Mouse (Mus musculus) heart, postnatal 0 days (tissue): ENCODE results near the gene Klf5. TPM values are rescaled to one million over a fixed set of nuclear protein-coding genes. Genes with fewer than 3 reads are reported as not detected.

Experiments
- ATAC-seq: fragments of 200-750 bp; cut with Nextera tagmentation; 2 replicates; pipeline ENCODE4 v1.8.0; 2017; ENCODE audit warnings: low read depth, moderate number of reproducible peaks, moderate library complexity; ENCODE audit not compliant: insufficient read depth
- DNase-seq: peaks from one replicate; pipeline ENCODE4 v3.0.0-alpha.2; 2016; ENCODE audit warnings: low spot score
- H3K27ac ChIP-seq: fragments of 300-500 bp; sonication (generic); 2 replicates; pipeline ENCODE4 v1.5.1; 2014; ENCODE audit warnings: low read depth, mild to moderate bottlenecking
- H3K27me3 ChIP-seq: fragments of 300-500 bp; sonication (generic); 2 replicates; pipeline ENCODE4 v1.6.1; 2014; ENCODE audit warnings: low read length, mixed read lengths; ENCODE audit not compliant: control insufficient read depth, insufficient read depth
- H3K36me3 ChIP-seq: fragments of 300-500 bp; sonication (generic); replicated peaks from 2 replicates; pipeline ENCODE4 v1.6.1; 2014; ENCODE audit warnings: low read length, mixed read lengths; ENCODE audit not compliant: control insufficient read depth, insufficient read depth
- H3K4me1 ChIP-seq: fragments of 300-500 bp; sonication (generic); 2 replicates; pipeline ENCODE4 v1.6.1; 2014; ENCODE audit warnings: antibody characterized with exemption; ENCODE audit not compliant: control insufficient read depth, insufficient read depth
- H3K4me2 ChIP-seq: fragments of 300-500 bp; sonication (generic); 2 replicates; pipeline ENCODE4 v1.6.1; 2014; ENCODE audit warnings: low read depth, mild to moderate bottlenecking, low read length, moderate library complexity
- H3K4me3 ChIP-seq: fragments of 300-500 bp; sonication (generic); 2 replicates; pipeline ENCODE4 v1.5.1; 2014; ENCODE audit warnings: low read depth, low read length
- H3K9ac ChIP-seq: fragments of 300-500 bp; sonication (generic); replicated peaks from 2 replicates; pipeline ENCODE4 v1.6.1; 2014; ENCODE audit warnings: low read depth, low read length, mixed read lengths
- H3K9me3 ChIP-seq: fragments of 300-500 bp; sonication (generic); replicated peaks from 2 replicates; pipeline ENCODE4 v1.6.1; 2016; ENCODE audit warnings: low read length; ENCODE audit not compliant: control insufficient read depth
- CTCF ChIP-seq: IDR thresholded peaks from 2 replicates; pipeline ENCODE4 v1.5.1; 2016; ENCODE audit warnings: antibody characterized with exemption, control low read depth, low read depth
- EP300 ChIP-seq: IDR thresholded peaks from 2 replicates; pipeline ENCODE4 v1.6.1; 2016; ENCODE audit warnings: antibody characterized with exemption, low read depth
- WGBS: fragments of 180-500 bp; shearing (Covaris S2); extraction: QIAGEN DNeasy Blood & Tissue Kit; methylation state at CpG from one replicate; pipeline ENCODE4 v1.1.7; 2014; 5-methylcytosine and 5-hydroxymethylcytosine counted together
- polyA plus RNA-seq: library from polyadenylated mRNA; unstranded; fragments of >200 nt; fragmentation: Nextera tagmentation; extraction: Ambion mirVana; gene quantifications from 2 replicates; pipeline ENCODE4 v1.2.1, GENCODE M21; 2015
- total RNA-seq: library from RNA; depleted of rRNA; stranded (reverse); fragments of >200 nt; gene quantifications from 2 replicates; pipeline ENCODE4 v1.2.3, GENCODE M21; 2014; ENCODE audit warnings: low replicate concordance

Klf5 gene
- total and polyA plus RNA-seq, 2 experiments from 2014 or later, result 0.11 to 0.83 TPM

DNA sequence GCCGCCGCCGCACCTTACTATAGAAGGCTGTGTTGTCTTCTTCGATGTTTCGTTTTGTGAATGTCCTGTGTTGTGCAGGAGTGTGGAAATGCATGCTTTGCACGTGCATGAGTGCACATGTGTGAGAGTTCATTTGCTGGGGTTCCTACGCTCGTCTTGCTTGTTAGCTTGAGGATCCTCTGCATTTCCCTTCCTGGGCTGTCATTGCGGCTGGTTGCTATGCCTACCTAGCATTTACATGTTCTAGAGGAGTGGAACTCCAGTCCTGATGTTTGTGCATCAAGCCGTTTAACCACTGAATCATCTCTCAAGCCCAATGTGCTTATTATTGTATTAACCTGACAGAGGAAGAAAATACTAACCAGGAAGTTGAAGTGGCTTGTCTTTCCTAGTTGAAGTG lies 24.9 kb downstream of the Klf5 start:
- 94% methylated on average over 10 of the region's 10 CpGs for WGBS
- Histone ChIP-seq H3K27ac (no peak overlapping the region), H3K4me1 (no peaks in the 10 kb centered on the region), H3K36me3 (no peaks in the 10 kb centered on the region), H3K4me3 (no peak overlapping the region), H3K27me3 (no peaks in the 10 kb centered on the region), H3K4me2 (no peak overlapping the region), H3K9ac (no peak overlapping the region), H3K9me3 (no peaks in the 10 kb centered on the region)
- TF ChIP-seq EP300 (no peak), CTCF (no peak)
- ATAC-seq, result no peak
- no peak for DNase-seq

DNA sequence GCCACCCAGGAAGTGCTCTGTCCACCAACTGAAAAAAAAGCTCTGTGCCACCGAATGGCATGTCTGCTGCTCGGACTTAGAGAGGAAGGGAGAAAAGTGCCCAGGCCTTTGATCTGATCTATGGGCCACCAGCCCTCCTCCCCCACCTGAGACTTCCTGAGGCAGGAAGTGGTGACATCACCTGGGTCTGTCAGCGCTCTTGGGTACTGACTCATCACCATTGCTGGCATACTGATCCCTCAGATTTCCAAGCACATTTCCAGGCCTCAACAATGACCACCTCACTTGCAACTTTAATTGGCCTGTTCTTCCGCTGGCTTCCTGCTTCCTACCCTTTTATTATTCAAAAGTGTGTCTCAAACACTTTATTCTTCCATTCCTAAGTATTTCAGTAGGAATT lies 26.0 kb downstream of the Klf5 start:
- no peak overlapping the region for H3K4me3 ChIP-seq
- H3K4me1 ChIP-seq, result no peaks in the 10 kb centered on the region
- no peak overlapping the region for H3K4me2 ChIP-seq
- TF ChIP-seq CTCF, result no peak
- TF ChIP-seq EP300, result no peak
- no peaks in the 10 kb centered on the region for H3K9me3 ChIP-seq
- ATAC-seq (no peak), DNase-seq (no peak)
- H3K27me3 ChIP-seq, result no peaks in the 10 kb centered on the region
- no peak overlapping the region for H3K9ac ChIP-seq
- 69% methylated on average over 4 of the region's 4 CpGs for WGBS
- H3K36me3 ChIP-seq, result no peaks in the 10 kb centered on the region
- H3K27ac ChIP-seq, result no peak overlapping the region

DNA sequence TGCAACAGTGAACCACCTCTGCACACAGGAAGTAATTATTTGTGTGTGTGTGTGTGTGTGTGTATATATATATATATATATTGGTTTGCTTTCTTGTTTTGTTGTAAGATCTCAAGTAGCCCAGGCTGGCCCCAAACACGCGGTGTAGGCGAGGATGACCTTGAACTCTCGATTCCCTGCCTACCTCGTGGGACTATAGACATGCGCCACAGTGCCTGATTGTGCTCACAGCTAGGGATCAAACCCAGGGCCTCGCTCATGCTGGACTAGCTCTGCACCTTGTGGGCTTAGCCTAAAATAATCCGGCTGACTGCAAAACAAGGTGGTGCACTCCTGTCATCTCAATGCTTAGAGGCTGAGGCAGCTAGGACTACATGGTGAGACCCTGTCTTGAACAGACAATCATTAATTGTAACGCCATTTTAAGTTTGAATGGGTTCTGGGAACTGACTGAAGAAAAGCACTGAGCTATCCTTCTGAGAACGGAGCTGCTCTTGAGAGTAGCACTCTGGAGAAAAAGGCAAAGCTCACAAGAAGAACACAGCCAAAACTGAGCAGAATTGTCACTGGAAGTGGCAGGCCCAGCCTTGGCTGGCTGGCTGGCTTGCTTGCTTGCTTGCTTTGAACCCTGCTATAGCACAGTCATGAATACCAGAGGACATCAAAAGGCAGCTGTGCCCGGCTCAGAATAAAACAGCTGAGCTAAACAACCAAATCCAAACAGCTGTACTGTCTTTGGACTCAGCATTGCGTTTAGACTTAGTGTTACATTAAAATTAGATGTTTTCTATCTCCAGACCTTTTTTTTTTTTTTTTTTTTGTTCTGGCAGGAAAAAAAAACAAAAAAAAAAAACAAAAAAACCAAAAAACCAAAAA lies 27.3 kb downstream of the Klf5 start:
- WGBS, result 87% methylated on average over 12 of the region's 12 CpGs
- ATAC-seq, result no peak

DNA sequence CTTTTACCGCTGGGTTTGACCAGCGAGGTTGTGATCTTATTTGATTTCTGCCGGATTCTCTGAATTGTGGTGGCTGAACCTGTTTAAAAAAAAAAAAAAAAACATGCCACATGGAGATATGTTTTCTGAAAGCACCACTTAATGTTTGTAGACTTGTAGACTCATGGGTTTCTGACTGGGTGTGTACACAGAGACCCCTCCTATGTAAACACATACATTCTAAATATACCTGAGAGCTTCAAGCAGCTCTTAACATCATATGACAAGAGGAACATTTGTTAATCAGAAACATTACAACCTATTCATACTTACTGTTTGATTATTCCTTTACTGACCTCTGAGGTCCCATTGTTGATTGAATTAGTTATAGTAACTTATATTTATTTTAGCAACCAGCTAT lies 38.1 kb downstream of the Klf5 start:
- H3K4me1 ChIP-seq, result no peaks in the 10 kb centered on the region
- no peaks in the 10 kb centered on the region for H3K9me3 ChIP-seq
- H3K9ac ChIP-seq, result no peak overlapping the region
- ATAC-seq (no peak), DNase-seq (no peak)
- TF ChIP-seq CTCF (no peak), EP300 (no peak)
- no peak overlapping the region for H3K4me3 ChIP-seq
- 87% methylated on average over 3 of the region's 3 CpGs for whole genome bisulfite sequencing
- no peak overlapping the region for H3K4me2 ChIP-seq
- H3K36me3 ChIP-seq, result no peaks in the 10 kb centered on the region
- no peak overlapping the region for H3K27ac ChIP-seq
- no peaks in the 10 kb centered on the region for H3K27me3 ChIP-seq

More for the DNA sequence above, 27.3 kb downstream of the Klf5 start:
- TF ChIP-seq EP300 (no peak), CTCF (no peak)
- no peaks in the 10 kb centered on the region for H3K4me1 ChIP-seq
- H3K27ac ChIP-seq, result no peak overlapping the region
- DNase-seq, result no peak
- no peaks in the 10 kb centered on the region for H3K9me3 ChIP-seq
- no peaks in the 10 kb centered on the region for H3K36me3 ChIP-seq
- H3K4me2 ChIP-seq, result no peak overlapping the region
- H3K4me3 ChIP-seq, result no peak overlapping the region
- H3K9ac ChIP-seq, result no peak overlapping the region
- H3K27me3 ChIP-seq, result no peaks in the 10 kb centered on the region

DNA sequence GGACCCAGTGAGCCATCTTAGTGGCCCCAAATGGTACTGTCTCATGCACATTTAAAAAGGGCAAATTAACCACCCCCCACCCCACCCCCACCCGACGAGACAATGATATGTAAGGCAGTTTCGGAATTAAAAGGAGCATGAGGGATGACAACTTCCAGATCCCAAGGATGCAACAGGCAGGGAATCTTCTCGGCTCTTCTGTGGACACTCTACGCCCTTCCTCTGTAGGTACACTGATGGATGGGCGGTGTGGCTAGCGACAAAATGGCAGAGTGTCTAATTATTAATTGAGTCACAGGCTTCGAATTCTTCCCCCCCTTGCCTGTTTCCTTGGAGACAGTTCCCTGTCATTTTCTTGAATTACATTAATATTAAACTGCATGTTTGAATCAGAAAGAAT lies 40.5 kb downstream of the Klf5 start:
- Histone ChIP-seq H3K9me3 (no peaks in the 10 kb centered on the region), H3K4me3 (no peak overlapping the region), H3K9ac (no peak overlapping the region), H3K4me1 (no peaks in the 10 kb centered on the region), H3K36me3 (no peaks in the 10 kb centered on the region), H3K27ac (no peak overlapping the region), H3K27me3 (no peaks in the 10 kb centered on the region), H3K4me2 (no peak overlapping the region)
- 66% methylated on average over 8 of the region's 8 CpGs for WGBS
- ATAC-seq (no peak), DNase-seq (no peak)
- TF ChIP-seq CTCF, result no peak
- no peak for TF ChIP-seq EP300
